Mouse (Mus musculus) heart, adult 9 months (tissue): ENCODE measurements around the gene Lyg1.
A peak's percentile ranks its signal among the peaks of the same experiment; 100 is the strongest.
"Not testable (repeated sequence)": the region's sequence is repeated elsewhere in the genome, so short reads cannot be mapped to it uniquely, and the experiment has no call there.

Experiments
- DNase-seq, 2 experiments: peaks; one replicate each; pipeline ENCODE4 v3.0.0; 2022; ENCODE audit warnings: low spot score in 2 of 2

Lyg1 gene

GRCm38 (mm10) chr1:37957659-37958058 is at the start of gene Lyg1:
Lyg1 (minus strand) TSS chr1:37957759.
- no peak for DNase-seq

- no peak for DNase-seq
Observed at GRCm38 (mm10) chr1:38006741-38007140, 49.2 kb upstream of the Lyg1 start.

GRCm38 (mm10) chr1:38003046-38003445 is 45.5 kb upstream of the Lyg1 start:
- no peak for DNase-seq

- no peak for DNase-seq
Observed at GRCm38 (mm10) chr1:38001956-38002355, 44.4 kb upstream of the Lyg1 start.

- DNase-seq, result no peak
Observed at GRCm38 (mm10) chr1:38000844-38001243, 43.3 kb upstream of the Lyg1 start.

- DNase-seq, result no peak
Observed at GRCm38 (mm10) chr1:37999552-37999951, 42.0 kb upstream of the Lyg1 start.

- no peak for DNase-seq
Observed at GRCm38 (mm10) chr1:37998371-37999199, 41.0 kb upstream of the Lyg1 start.

GRCm38 (mm10) chr1:37997867-37998266 is 40.3 kb upstream of the Lyg1 start, which contains the start of the genes Txndc9 and Eif5b:
Txndc9 (minus strand) TSS chr1:37997893.
Eif5b (plus strand) TSS chr1:37998010.
- peak; percentile 94 to 96 for DNase-seq

GRCm38 (mm10) chr1:37996877-37997484 is 39.4 kb upstream of the Lyg1 start:
- peak; percentile 99 for DNase-seq

GRCm38 (mm10) chr1:37996226-37996625 is 38.7 kb upstream of the Lyg1 start:
- peak in 1 of 2 experiments; percentile 10 for DNase-seq

- DNase-seq, result no peak
Observed at GRCm38 (mm10) chr1:37987856-37988255, 30.3 kb upstream of the Lyg1 start.

- no peak for DNase-seq
Observed at GRCm38 (mm10) chr1:37985764-37986323, 28.3 kb upstream of the Lyg1 start.

GRCm38 (mm10) chr1:37984326-37984725 is 26.8 kb upstream of the Lyg1 start:
- no peak for DNase-seq

- DNase-seq, result no peak
Observed at GRCm38 (mm10) chr1:37977303-37977702, 19.7 kb upstream of the Lyg1 start.

GRCm38 (mm10) chr1:37976666-37977065 is 19.1 kb upstream of the Lyg1 start:
- not testable (repeated sequence) for DNase-seq

- DNase-seq, result no peak
Observed at GRCm38 (mm10) chr1:37971520-37971919, 14.0 kb upstream of the Lyg1 start.

GRCm38 (mm10) chr1:37968746-37969145 is 11.2 kb upstream of the Lyg1 start:
- no peak for DNase-seq

- DNase-seq, result no peak
Observed at GRCm38 (mm10) chr1:37965571-37965970, 8.0 kb upstream of the Lyg1 start.

GRCm38 (mm10) chr1:37959486-37959885 is 1.9 kb upstream of the Lyg1 start:
- no peak for DNase-seq

- no peak for DNase-seq
Observed at GRCm38 (mm10) chr1:37958516-37958915, 957 bp upstream of the Lyg1 start.

- no peak for DNase-seq
Observed at GRCm38 (mm10) chr1:37956690-37957431, 698 bp downstream of the Lyg1 start.

- DNase-seq, result no peak
Observed at GRCm38 (mm10) chr1:37955251-37955650, 2.3 kb downstream of the Lyg1 start.
